Mouse (Mus musculus) G1E (cell line): ENCODE results near the gene Dbil5. TPM values are rescaled to one million over a fixed set of nuclear protein-coding genes. Genes with fewer than 3 reads are reported as not detected.

Experiments used
- ATAC-seq: 2 replicates; pipeline ENCODE4 v1.8.0; 2016; ENCODE audit warnings: mild to moderate bottlenecking; ENCODE audit not compliant: insufficient number of reproducible peaks, poor library complexity, low FRiP score, severe bottlenecking; ENCODE audit errors: extremely low read depth
- DNase-seq: peaks from one replicate; pipeline ENCODE4 v3.0.0; 2012; ENCODE audit warnings: low spot score
- H3K27me3 ChIP-seq: 2 replicates; pipeline ENCODE4 v1.6.1; 2012; ENCODE audit warnings: mild to moderate bottlenecking, low read length, inconsistent platforms; ENCODE audit not compliant: insufficient read depth
- H3K36me3 ChIP-seq: replicated peaks from 2 replicates; pipeline ENCODE3; 2012; ENCODE audit warnings: mild to moderate bottlenecking, inconsistent platforms
- H3K4me1 ChIP-seq: 2 replicates; pipeline ENCODE4 v1.6.1; 2012; ENCODE audit warnings: low read depth, low read length, inconsistent platforms, mixed read lengths; ENCODE audit not compliant: insufficient read depth
- H3K4me3 ChIP-seq: 2 replicates; pipeline ENCODE4 v1.5.1; 2012; ENCODE audit warnings: low read depth, mild to moderate bottlenecking, inconsistent platforms, low read length, moderate library complexity, mixed read lengths
- H3K9me3 ChIP-seq: replicated peaks from 2 replicates; pipeline ENCODE4 v1.6.1; 2012; ENCODE audit warnings: inconsistent platforms
- CTCF ChIP-seq: IDR thresholded peaks from 2 replicates; pipeline ENCODE4 v1.5.1; 2012; ENCODE audit warnings: low read depth, low read length, inconsistent platforms, mixed read lengths
- GATA1 ChIP-seq: IDR thresholded peaks from 2 replicates; pipeline ENCODE4 v1.6.1; 2012; ENCODE audit warnings: borderline replicate concordance, low read length, inconsistent platforms, mixed read lengths
- GATA2 ChIP-seq: IDR thresholded peaks from 2 replicates; pipeline ENCODE4 v1.6.1; 2012; ENCODE audit warnings: low read depth, low read length, inconsistent platforms, borderline replicate concordance
- POLR2AphosphoS5 ChIP-seq: IDR thresholded peaks from 2 replicates; pipeline ENCODE4 v1.6.1; 2012; ENCODE audit warnings: low read depth, low read length, inconsistent platforms; ENCODE audit not compliant: insufficient replicate concordance
- TAL1 ChIP-seq: conservative IDR thresholded peaks from 2 replicates; pipeline ENCODE4 v1.6.1; 2012; ENCODE audit warnings: low read depth, low read length, inconsistent platforms, mixed read lengths
- polyA plus RNA-seq: library from polyadenylated mRNA; stranded (reverse); fragments of >175 nt; gene quantifications from 2 replicates; pipeline ENCODE4 v1.2.3, GENCODE M21; 2012
- total RNA-seq, 2 experiments: library from RNA; stranded (forward) in 1 of 2; stranded (reverse) in 1 of 2; fragments of 200-1000 nt in 1 of 2; fragments of >200 nt in 1 of 2; fragmentation: Nextera tagmentation in 1 of 2; gene quantifications; 2 replicates each; pipeline ENCODE4 v1.2.3; 2014 to 2017

Gene Dbil5
- total and polyA plus RNA-seq, 3 experiments, result 0.16 to 3.4 TPM; not detected in 1

- DNase-seq (no peak), ATAC-seq (no peak)
- Histone ChIP-seq H3K4me1 (no peaks in the 10 kb centered on the region), H3K9me3 (no peaks in the 10 kb centered on the region), H3K36me3 (peaks cover 52% of the 10 kb centered on the region), H3K27me3 (no peaks in the 10 kb centered on the region), H3K4me3 (no peak overlapping the region)
- TF ChIP-seq GATA2 (no peak), GATA1 (no peak), TAL1 (no peak), CTCF (no peak), POLR2AphosphoS5 (no peak)
Measured at GRCm38 (mm10) chr11:76256129-76256528, 38.7 kb downstream of the Dbil5 start.

GRCm38 (mm10) chr11:76257386-76257785 lies 40.0 kb downstream of the Dbil5 start:
- TF ChIP-seq GATA1 (no peak), TAL1 (no peak), CTCF (no peak), GATA2 (no peak), POLR2AphosphoS5 (no peak)
- Histone ChIP-seq H3K4me1 (no peaks in the 10 kb centered on the region), H3K4me3 (no peak overlapping the region), H3K36me3 (peaks cover 45% of the 10 kb centered on the region), H3K27me3 (peaks cover 6% of the 10 kb centered on the region; the same call in 1 of the 2 replicates), H3K9me3 (no peaks in the 10 kb centered on the region)
- no peak for DNase-seq
- no peak for ATAC-seq

GRCm38 (mm10) chr11:76258511-76258910 lies 41.1 kb downstream of the Dbil5 start:
- DNase-seq, result no peak
- ATAC-seq, result no peak
- TF ChIP-seq GATA2 (no peak), CTCF (no peak), POLR2AphosphoS5 (no peak), GATA1 (no peak), TAL1 (no peak)
- no peaks in the 10 kb centered on the region for H3K9me3 ChIP-seq
- H3K4me3 ChIP-seq, result no peak overlapping the region
- H3K27me3 ChIP-seq, result peaks cover 9% of the 10 kb centered on the region; the same call in 1 of the 2 replicates
- H3K4me1 ChIP-seq, result no peaks in the 10 kb centered on the region
- H3K36me3 ChIP-seq, result peaks cover 38% of the 10 kb centered on the region

GRCm38 (mm10) chr11:76260208-76261050 lies 43.0 kb downstream of the Dbil5 start:
- TF ChIP-seq CTCF, result no peak
- DNase-seq, result no peak
- Histone ChIP-seq H3K27me3 (peaks cover 9% of the 10 kb centered on the region; the same call in 1 of the 2 replicates), H3K9me3 (no peaks in the 10 kb centered on the region), H3K36me3 (peaks cover 22% of the 10 kb centered on the region), H3K4me3 (no peak overlapping the region), H3K4me1 (no peaks in the 10 kb centered on the region)
- ATAC-seq, result no peak

GRCm38 (mm10) chr11:76261224-76261623 lies 43.8 kb downstream of the Dbil5 start:
- TF ChIP-seq CTCF (no peak), GATA2 (no peak), TAL1 (no peak), GATA1 (no peak), POLR2AphosphoS5 (no peak)
- no peak overlapping the region for H3K4me3 ChIP-seq
- peaks cover 10% of the 10 kb centered on the region; the same call in 1 of the 2 replicates for H3K27me3 ChIP-seq
- no peak for ATAC-seq
- no peaks in the 10 kb centered on the region for H3K4me1 ChIP-seq
- peaks cover 18% of the 10 kb centered on the region for H3K36me3 ChIP-seq
- H3K9me3 ChIP-seq, result no peaks in the 10 kb centered on the region
- no peak for DNase-seq

- Histone ChIP-seq H3K4me3 (no peak overlapping the region), H3K9me3 (no peaks in the 10 kb centered on the region), H3K27me3 (peaks cover 14% of the 10 kb centered on the region; the same call in 1 of the 2 replicates), H3K4me1 (no peaks in the 10 kb centered on the region), H3K36me3 (peaks cover 16% of the 10 kb centered on the region)
- ATAC-seq (no peak), DNase-seq (no peak)
- TF ChIP-seq CTCF (no peak), TAL1 (no peak), GATA2 (no peak), POLR2AphosphoS5 (no peak), GATA1 (no peak)
Measured at GRCm38 (mm10) chr11:76262611-76263351, 45.4 kb downstream of the Dbil5 start.
